Mouse (Mus musculus): Measurements from ENCODE around the gene Dusp5. TPM values are rescaled to one million over a fixed set of nuclear protein-coding genes. Genes with fewer than 3 reads are reported as not detected.
A peak's percentile ranks its signal among the peaks of the same experiment; 100 is the strongest.
"Not testable (repeated sequence)": the region's sequence is repeated elsewhere in the genome, so short reads cannot be mapped to it uniquely, and the experiment has no call there.

The Dusp5 gene
- total RNA-seq, 1 experiment from 2014 or later = 21.2 TPM

DNA sequence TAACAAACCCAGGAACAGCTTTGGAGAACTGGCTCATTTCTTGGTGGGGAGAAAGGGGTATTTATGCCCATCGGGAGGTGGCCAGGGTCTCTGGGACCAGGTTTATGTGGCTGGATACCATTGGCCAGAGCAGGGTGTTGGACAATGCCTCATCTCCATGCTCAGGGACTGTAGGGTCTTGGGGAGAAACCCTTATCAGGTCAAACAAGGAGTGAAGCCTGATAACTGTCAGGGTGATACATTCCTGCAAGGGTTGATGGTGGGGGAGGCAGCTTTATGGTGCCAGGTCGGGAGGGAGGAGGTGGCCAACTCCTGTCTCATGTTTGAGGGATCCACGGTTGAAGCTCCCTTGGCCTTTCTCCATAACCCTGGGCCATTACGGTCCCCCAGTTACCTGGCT lies 42.1 kb downstream of the Dusp5 start:
- ATAC-seq (ENCODE audit: extremely low read depth, insufficient number of reproducible peaks, low FRiP score, poor library complexity, severe bottlenecking) = no peak

DNA sequence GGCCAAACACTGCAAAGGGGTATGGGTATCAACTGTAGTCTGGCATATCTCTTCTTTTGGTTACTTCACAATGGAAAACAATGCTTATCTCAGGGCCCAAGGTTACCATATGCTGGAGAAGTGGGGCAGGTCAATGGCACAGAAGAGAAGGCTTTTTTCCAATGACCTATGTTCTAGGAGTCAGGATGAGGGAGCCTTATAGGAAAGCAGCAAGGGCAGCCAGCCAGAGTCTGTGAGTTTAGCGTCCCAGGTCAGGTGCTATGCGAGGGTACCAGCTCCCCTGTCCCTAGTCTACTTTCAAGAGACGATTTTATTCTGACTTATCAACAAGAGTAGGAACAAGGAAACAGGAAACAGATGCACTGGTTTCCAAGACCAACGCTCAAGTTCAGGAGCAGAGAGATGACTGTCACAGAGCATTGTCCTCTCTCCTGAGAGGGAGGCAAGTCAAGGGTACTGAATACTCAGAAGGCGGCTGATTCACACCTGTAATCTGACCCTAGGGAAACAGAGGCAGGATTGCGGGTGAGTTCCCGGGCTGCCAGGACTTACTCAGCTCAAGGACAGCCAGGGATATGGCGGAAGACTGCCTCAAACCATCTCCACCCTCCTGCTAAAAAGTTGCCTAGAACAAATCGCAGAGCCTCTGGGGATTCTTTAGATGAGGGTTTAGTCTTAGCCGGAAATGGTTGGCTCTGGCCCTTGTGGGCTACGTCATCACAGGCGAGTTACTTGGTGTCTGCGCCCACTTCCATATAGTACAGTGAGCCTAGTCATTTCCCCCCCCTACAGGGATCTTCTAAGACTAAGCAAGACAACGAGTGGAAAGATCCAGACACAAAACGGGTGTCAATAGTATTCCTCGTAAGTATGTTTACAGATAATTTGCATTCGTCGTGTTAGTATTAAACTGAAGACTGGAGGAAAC lies 42.9 kb downstream of the Dusp5 start:
- peak; percentile 46; the same call in 1 of the 2 replicates for ATAC-seq (ENCODE audit: extremely low read depth, insufficient number of reproducible peaks, low FRiP score, poor library complexity, severe bottlenecking)

DNA sequence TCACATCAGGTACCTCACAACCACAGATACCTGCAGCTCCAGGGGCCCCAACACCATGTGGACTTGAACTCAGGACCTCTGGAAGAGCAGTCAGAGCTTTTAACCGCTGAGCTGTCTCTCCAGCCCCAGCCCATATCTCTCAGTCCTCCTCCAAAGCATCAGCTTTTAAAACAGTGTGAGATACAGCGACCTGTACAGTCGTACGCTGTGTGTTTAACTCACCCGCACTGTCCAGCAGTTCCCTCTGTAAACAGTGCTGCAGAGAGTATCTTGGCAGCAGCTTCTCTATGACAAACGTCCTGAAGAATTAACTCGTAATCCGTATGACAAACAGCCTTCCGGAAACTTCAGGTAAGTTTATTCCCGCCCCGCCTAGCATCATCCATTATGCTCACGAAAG lies 43.7 kb downstream of the Dusp5 start:
- no peak for ATAC-seq (ENCODE audit: extremely low read depth, insufficient number of reproducible peaks, low FRiP score, poor library complexity, severe bottlenecking)

DNA sequence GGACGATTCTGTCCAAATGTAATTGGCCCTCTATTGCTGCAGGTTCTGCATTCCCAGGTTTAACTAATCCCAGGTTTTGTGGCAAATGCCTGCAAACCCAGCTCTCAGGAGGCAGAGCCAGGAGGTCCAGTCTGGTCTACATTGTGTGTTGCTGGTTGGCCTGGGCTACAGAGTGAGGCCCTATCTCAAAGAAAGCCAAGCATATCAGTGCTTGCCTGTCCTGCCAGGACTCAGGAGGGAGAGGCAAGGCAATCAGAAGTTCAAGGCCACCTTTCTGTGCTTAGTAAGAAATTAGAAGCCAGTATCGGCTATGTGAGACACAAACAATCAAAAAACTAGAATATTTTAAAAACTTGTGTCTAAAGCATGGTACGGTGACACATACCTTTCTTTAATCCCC lies 44.2 kb downstream of the Dusp5 start:
- no peak for ATAC-seq (ENCODE audit: extremely low read depth, insufficient number of reproducible peaks, low FRiP score, poor library complexity, severe bottlenecking)

DNA sequence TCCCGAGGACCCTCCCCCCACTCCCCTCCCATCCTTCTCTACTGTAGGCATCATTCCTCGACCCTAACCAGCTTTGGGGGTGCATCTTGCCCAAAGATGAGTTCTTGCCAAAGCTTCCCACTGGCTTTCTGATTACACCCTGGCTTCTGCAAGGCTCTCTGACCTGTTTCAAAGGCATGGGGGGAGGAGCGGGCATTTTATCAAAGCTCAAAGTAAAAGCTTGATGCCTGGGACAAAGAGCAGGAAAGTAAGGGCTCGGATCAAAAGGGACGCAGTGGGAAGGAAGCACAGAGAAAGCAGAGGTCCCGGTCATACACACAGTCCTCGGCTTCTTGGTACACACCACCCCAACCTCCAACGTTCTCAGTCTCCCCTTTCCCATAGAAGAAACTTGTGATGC lies 45.2 kb downstream of the Dusp5 start:
- ATAC-seq (ENCODE audit: extremely low read depth, insufficient number of reproducible peaks, low FRiP score, poor library complexity, severe bottlenecking) = no peak

DNA sequence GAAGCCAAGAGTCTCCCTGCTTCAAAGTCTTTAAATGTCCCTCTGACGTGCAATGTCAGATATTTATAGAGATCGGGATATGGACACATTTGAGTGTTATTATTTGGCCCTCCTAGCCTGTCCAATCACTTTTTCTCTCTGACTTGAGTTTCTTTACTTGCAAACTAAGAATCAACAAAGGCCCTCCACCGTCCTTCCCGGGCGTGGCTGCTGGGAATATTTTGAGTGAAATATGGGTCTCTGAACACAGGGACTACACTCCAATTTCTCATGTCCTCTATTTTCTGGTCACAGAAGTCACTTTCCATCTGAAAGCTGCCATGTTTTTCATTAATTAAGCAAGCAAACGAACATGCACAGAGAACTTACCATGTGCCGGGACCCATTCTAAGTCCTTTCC lies 45.6 kb downstream of the Dusp5 start:
- ATAC-seq (ENCODE audit: extremely low read depth, insufficient number of reproducible peaks, low FRiP score, poor library complexity, severe bottlenecking) = no peak

DNA sequence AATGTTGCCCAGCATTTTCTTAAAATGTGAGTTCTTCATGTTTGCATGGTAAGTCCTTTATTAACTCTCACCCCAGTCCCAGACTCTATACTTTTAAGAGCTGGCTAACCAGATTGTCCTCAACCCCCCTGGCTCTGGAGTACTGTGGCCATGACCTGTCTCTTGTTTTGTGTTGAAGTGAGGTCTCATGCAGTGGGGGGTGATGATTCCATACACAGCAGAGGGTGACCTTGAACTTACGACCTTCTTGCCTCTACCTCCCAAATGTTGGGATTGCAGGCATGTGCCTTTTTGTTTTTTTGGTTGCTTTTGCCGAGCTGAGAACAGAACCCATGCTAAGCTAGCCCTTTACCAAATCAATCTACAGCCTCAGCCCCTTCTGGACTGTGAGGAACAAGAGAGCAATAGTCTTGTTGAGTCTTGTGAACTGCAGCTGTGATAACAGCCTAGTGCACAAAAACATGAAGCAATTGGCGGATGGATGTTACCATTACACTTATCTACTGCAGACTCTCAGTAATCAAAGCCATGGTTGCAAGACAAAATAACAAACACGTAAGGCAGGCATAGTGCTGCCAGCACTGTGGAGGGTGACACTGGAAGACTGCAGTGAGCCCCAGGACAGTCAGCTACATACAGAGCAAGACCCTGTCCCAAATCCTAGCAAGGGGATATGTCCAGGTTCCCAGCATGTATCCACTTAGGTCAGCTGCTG lies 46.5 kb downstream of the Dusp5 start:
- ATAC-seq (ENCODE audit: extremely low read depth, insufficient number of reproducible peaks, low FRiP score, poor library complexity, severe bottlenecking) = no peak

DNA sequence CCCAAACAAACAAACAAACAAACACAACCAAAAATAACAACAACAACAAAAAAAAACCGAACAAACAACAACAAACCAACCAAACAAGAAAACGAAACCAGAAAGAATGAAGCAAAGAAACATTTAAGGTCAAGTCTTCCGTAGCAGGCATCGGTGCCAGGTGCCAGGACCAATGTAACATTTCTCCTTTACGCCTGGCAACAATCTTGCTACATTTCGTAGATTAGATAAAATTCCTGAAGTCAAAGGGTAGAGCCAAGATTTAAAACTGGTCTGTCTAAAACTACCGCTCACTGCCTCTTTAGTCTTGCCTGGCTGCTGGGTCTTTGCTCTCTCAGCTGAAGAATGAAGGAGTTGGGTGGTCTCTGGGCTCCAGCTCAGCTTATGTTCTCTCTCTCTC lies 47.2 kb downstream of the Dusp5 start:
- ATAC-seq (ENCODE audit: extremely low read depth, insufficient number of reproducible peaks, low FRiP score, poor library complexity, severe bottlenecking) = no peak

DNA sequence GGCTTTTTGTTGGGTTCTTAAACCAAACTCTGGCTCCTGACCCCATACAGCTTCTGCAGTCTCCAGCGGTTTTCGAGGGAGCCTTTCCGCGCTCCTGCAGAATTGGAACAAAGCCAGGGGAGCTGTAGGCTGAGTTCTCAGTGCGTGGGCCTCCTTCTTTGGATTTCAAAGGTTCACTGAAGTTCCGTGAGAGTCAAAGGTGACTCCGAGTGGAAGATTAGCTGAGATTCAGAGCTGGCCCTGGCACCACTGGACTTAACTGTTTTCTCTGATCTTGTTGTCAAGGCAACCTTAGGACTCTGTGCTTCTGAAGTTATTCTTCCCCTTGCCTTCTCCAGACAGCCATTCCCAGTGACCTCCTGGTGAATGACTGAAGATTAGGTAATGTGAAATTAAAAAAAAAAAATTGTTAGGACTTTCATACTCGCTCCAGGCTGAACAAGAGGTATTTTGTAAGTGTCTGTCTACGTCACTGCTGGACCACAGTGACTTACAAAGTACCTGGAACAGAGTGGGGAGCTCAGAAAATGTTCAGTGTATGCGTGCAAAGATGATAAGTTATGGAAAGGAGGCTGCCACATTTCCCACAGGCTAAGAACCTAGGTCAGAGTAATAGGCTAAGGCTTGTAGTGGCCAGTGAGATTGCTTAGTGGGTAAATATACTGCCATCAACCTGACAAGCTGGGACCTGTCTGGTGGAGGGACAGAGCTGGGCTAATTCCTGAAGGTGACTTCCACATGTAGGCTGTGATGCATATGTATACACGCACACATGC lies 48.3 kb downstream of the Dusp5 start:
- no peak for ATAC-seq (ENCODE audit: extremely low read depth, insufficient number of reproducible peaks, low FRiP score, poor library complexity, severe bottlenecking)

DNA sequence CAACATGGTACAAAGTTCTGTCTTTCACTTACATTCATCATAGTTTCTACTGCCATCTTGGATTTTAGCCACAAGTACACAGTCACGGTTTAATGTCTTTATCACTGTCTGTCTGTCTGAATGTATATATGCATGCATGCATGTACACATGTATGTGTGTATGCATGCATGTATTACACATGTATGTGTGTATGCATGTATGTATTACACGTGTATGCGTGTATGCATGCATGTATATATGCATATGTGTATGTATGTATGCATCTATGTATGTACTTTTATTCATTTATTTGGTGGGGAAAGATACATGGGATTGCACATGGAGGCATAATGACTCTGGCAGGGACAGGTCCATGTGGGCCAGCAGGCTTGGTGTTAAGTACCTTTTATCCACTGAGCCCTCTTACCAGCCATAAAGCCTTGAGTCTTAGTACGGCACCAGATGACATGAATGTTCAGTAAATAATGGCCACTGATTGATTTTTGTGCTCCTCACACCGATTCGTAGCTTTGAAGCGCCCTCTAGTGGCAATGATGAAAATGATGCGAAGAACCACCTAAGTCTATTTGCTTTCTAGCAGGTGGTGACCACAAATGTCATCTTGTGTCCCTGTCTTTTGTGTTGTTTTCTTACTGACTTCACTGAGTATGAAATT lies 49.8 kb downstream of the Dusp5 start:
- peak; percentile 85 for ATAC-seq (ENCODE audit: extremely low read depth, insufficient number of reproducible peaks, low FRiP score, poor library complexity, severe bottlenecking)

DNA sequence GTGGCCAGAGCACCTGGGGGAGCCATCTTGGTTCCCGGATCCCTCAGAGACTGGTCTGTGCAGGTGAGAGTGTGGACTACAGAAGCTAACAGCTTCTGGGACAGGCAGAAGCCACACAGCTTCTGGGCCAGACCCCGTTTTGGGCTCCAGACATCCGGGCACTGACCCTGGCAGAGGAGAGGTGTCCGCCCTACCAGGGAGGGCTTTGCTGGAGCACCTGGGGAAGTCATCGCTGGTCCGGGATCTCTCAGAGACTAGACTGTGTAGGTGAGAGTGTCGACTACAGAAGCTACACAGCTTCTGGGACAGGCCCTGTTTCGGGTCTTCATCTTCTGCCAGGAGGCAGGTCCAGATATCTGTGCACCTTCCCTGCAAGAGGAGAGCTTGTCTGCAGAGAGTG lies 51.4 kb downstream of the Dusp5 start:
- ATAC-seq (ENCODE audit: extremely low read depth, insufficient number of reproducible peaks, low FRiP score, poor library complexity, severe bottlenecking) = not testable (repeated sequence)

DNA sequence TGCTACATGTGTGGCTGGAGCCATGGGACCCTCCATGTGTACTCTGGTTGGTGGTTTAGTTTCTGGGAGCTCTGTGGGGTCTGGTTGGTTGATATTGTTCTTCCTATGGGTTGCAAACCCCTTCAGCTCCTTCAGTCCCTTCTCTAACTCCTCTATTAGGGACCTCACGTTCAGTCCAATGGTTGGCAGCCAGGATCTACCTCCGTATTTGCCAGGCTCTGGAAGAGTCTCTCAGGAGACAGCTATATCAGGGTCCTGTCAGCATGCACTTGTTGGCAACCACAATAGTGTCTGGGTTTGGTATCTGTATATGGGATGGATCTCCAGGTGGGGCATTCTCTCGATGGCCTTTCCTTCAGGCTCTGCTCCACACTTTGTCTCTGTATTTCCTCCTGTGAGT lies 58.8 kb downstream of the Dusp5 start:
- ATAC-seq (ENCODE audit: extremely low read depth, insufficient number of reproducible peaks, low FRiP score, poor library complexity, severe bottlenecking) = not testable (repeated sequence)

DNA sequence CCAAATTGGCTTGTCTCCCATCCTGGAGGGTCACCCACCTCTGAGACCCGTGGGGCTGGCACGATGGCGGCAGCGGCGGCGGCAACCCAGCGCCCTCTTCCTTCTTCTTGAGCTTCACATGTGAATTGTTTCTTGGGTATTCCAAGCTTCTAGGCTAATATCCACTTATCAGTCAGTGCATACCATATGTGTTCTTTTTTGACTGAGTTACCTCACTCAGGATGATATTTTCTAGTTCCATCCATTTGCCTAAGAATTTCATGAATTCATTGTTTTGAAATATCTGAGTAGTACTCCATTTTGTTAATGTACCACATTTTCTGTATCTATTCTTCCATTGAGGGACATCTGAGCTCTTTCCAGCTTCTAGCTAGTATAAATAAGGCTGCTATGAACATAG lies 60.1 kb downstream of the Dusp5 start, which contains the start of gene Nutf2-ps1:
Gene Nutf2-ps1, minus strand, starts transcription at position 101 of the 400 bp plus-strand sequence.
- not testable (repeated sequence) for ATAC-seq (ENCODE audit: extremely low read depth, insufficient number of reproducible peaks, low FRiP score, poor library complexity, severe bottlenecking)

Other genes with a start within 250 kb of the Dusp5 start
- 108 and 112 TPM in 2 replicates for gene Mxi1, start 218.6 kb upstream of the Dusp5 start, total RNA-seq (2017)
- gene Gm10197, start 157.3 kb upstream of the Dusp5 start, total RNA-seq (2017) = not detected in 2 replicates
- gene Smndc1, start 138.5 kb upstream of the Dusp5 start, total RNA-seq (2017) = 41.6 and 45.5 TPM in 2 replicates
- gene Nutf2-ps1, start 60.0 kb downstream of the Dusp5 start, total RNA-seq (2017) = 4.2 and 10.1 TPM in 2 replicates
- 105 and 114 TPM in 2 replicates for gene Smc3, start 71.3 kb downstream of the Dusp5 start, total RNA-seq (2017)
- 0.12 TPM in 1 of 2 replicates, not detected in the other for gene Rbm20, start 148.2 kb downstream of the Dusp5 start, total RNA-seq (2017)

Data from neutrophil, adult 5-6 weeks (primary cell).